Mouse (Mus musculus) heart, postnatal 0 days (tissue): ENCODE data around the gene Wfdc16. TPM values are rescaled to one million over a fixed set of nuclear protein-coding genes. Genes with fewer than 3 reads are reported as not detected.

Source experiments
- ATAC-seq: fragments of 200-750 bp; cut with Nextera tagmentation; 2 replicates; pipeline ENCODE4 v1.8.0; 2017; ENCODE audit warnings: low read depth, moderate number of reproducible peaks, moderate library complexity; ENCODE audit not compliant: insufficient read depth
- DNase-seq: peaks from one replicate; pipeline ENCODE4 v3.0.0-alpha.2; 2016; ENCODE audit warnings: low spot score
- H3K27ac ChIP-seq: fragments of 300-500 bp; sonication (generic); 2 replicates; pipeline ENCODE4 v1.5.1; 2014; ENCODE audit warnings: low read depth, mild to moderate bottlenecking
- H3K27me3 ChIP-seq: fragments of 300-500 bp; sonication (generic); 2 replicates; pipeline ENCODE4 v1.6.1; 2014; ENCODE audit warnings: low read length, mixed read lengths; ENCODE audit not compliant: control insufficient read depth, insufficient read depth
- H3K36me3 ChIP-seq: fragments of 300-500 bp; sonication (generic); replicated peaks from 2 replicates; pipeline ENCODE4 v1.6.1; 2014; ENCODE audit warnings: low read length, mixed read lengths; ENCODE audit not compliant: control insufficient read depth, insufficient read depth
- H3K4me1 ChIP-seq: fragments of 300-500 bp; sonication (generic); 2 replicates; pipeline ENCODE4 v1.6.1; 2014; ENCODE audit warnings: antibody characterized with exemption; ENCODE audit not compliant: control insufficient read depth, insufficient read depth
- H3K4me2 ChIP-seq: fragments of 300-500 bp; sonication (generic); 2 replicates; pipeline ENCODE4 v1.6.1; 2014; ENCODE audit warnings: low read depth, mild to moderate bottlenecking, low read length, moderate library complexity
- H3K4me3 ChIP-seq: fragments of 300-500 bp; sonication (generic); 2 replicates; pipeline ENCODE4 v1.5.1; 2014; ENCODE audit warnings: low read depth, low read length
- H3K9ac ChIP-seq: fragments of 300-500 bp; sonication (generic); replicated peaks from 2 replicates; pipeline ENCODE4 v1.6.1; 2014; ENCODE audit warnings: low read depth, low read length, mixed read lengths
- H3K9me3 ChIP-seq: fragments of 300-500 bp; sonication (generic); replicated peaks from 2 replicates; pipeline ENCODE4 v1.6.1; 2016; ENCODE audit warnings: low read length; ENCODE audit not compliant: control insufficient read depth
- CTCF ChIP-seq: IDR thresholded peaks from 2 replicates; pipeline ENCODE4 v1.5.1; 2016; ENCODE audit warnings: antibody characterized with exemption, control low read depth, low read depth
- EP300 ChIP-seq: IDR thresholded peaks from 2 replicates; pipeline ENCODE4 v1.6.1; 2016; ENCODE audit warnings: antibody characterized with exemption, low read depth
- WGBS: fragments of 180-500 bp; shearing (Covaris S2); extraction: QIAGEN DNeasy Blood & Tissue Kit; methylation state at CpG from one replicate; pipeline ENCODE4 v1.1.7; 2014; 5-methylcytosine and 5-hydroxymethylcytosine counted together
- polyA plus RNA-seq: library from polyadenylated mRNA; unstranded; fragments of >200 nt; fragmentation: Nextera tagmentation; extraction: Ambion mirVana; gene quantifications from 2 replicates; pipeline ENCODE4 v1.2.1, GENCODE M21; 2015
- total RNA-seq: library from RNA; depleted of rRNA; stranded (reverse); fragments of >200 nt; gene quantifications from 2 replicates; pipeline ENCODE4 v1.2.3, GENCODE M21; 2014; ENCODE audit warnings: low replicate concordance; rRNA removed

Wfdc16 gene
- total RNA-seq (not detected in 2 replicates), polyA plus RNA-seq (not detected in 2 replicates)

GRCm38 (mm10) chr2:164638696-164639095, at the start of gene Wfdc16:
Wfdc16 (minus strand) TSS chr2:164638796.
- 79% methylated on average over 3 of the region's 3 CpGs for WGBS
- no peak within 1 kb of the TSS for H3K27ac ChIP-seq

DNA sequence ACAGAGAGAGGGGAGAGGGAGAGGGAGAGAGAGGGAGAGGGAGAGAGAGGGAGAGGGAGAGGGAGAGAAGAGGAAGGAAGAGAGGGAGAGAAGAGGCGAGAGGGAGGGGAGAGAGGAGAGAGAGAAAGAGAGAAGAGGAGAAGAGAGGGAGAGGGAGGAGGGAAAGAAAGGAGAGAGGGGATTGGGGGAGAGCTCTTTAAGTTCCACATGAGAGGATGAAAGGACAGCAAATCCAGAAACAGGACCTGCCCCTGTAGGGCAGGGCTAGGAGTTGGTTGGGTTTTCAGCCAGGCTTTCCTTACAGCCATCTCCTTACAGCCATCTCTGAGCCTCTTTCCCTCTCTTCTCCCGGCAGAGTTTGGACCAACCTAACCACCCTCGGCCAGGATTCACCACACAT, 46.2 kb upstream of the Wfdc16 start, which contains the start of gene Wfdc13:
Wfdc13 (plus strand) TSS at position 301 of the 400 bp plus-strand sequence.
- Histone ChIP-seq H3K9me3 (no peaks in the 10 kb centered on the region), H3K4me3 (no peak within 1 kb of the TSS), H3K4me2 (no peak within 1 kb of the TSS), H3K27ac (no peak within 1 kb of the TSS), H3K4me1 (no peaks in the 10 kb centered on the region), H3K9ac (no peak within 1 kb of the TSS), H3K36me3 (no peaks in the 10 kb centered on the region), H3K27me3 (no peaks in the 10 kb centered on the region)
- DNase-seq, result no peak
- no peak for ATAC-seq
- TF ChIP-seq CTCF (no peak), EP300 (no peak)
- WGBS, result 49% methylated on average over 3 of the region's 3 CpGs

More at GRCm38 (mm10) chr2:164638696-164639095, at the start of gene Wfdc16:
- H3K4me3 ChIP-seq, result no peak within 1 kb of the TSS
- H3K27me3 ChIP-seq, result no peaks in the 10 kb centered on the region
- no peak within 1 kb of the TSS for H3K4me2 ChIP-seq
- H3K9ac ChIP-seq, result no peak within 1 kb of the TSS
- TF ChIP-seq CTCF (no peak), EP300 (no peak)
- H3K9me3 ChIP-seq, result no peaks in the 10 kb centered on the region
- DNase-seq (no peak), ATAC-seq (no peak)
- H3K4me1 ChIP-seq, result no peaks in the 10 kb centered on the region
- H3K36me3 ChIP-seq, result no peaks in the 10 kb centered on the region

DNA sequence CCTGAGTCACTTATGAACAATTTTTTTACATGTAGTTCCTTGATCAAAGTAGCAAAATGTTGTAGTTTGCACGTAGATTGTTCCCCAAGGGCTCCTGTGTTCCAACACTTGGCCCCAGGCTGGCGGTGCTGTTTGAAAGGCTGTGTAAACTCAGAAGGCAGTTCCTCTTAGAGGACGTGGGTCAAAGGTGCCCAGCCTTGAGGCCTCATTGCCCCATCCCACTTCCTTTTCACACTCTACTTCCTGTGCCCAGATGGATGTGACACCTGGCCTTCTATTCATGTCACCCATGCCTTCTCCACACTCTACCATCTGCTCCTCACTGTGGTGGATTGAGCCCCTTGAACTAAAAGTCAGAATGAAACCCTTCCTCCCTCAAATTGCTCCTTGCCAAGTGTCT, 41.3 kb upstream of the Wfdc16 start:
- Histone ChIP-seq H3K36me3 (no peaks in the 10 kb centered on the region), H3K27ac (no peak overlapping the region), H3K9ac (no peak overlapping the region), H3K27me3 (no peaks in the 10 kb centered on the region), H3K4me3 (no peak overlapping the region), H3K4me2 (no peak overlapping the region), H3K9me3 (peaks cover 4% of the 10 kb centered on the region; the same call in 1 of the 2 replicates), H3K4me1 (no peaks in the 10 kb centered on the region)
- ATAC-seq, result no peak
- no peak for TF ChIP-seq CTCF
- no peak for TF ChIP-seq EP300
- 60% methylated on average over 3 of the region's 3 CpGs for WGBS
- DNase-seq, result no peak

DNA sequence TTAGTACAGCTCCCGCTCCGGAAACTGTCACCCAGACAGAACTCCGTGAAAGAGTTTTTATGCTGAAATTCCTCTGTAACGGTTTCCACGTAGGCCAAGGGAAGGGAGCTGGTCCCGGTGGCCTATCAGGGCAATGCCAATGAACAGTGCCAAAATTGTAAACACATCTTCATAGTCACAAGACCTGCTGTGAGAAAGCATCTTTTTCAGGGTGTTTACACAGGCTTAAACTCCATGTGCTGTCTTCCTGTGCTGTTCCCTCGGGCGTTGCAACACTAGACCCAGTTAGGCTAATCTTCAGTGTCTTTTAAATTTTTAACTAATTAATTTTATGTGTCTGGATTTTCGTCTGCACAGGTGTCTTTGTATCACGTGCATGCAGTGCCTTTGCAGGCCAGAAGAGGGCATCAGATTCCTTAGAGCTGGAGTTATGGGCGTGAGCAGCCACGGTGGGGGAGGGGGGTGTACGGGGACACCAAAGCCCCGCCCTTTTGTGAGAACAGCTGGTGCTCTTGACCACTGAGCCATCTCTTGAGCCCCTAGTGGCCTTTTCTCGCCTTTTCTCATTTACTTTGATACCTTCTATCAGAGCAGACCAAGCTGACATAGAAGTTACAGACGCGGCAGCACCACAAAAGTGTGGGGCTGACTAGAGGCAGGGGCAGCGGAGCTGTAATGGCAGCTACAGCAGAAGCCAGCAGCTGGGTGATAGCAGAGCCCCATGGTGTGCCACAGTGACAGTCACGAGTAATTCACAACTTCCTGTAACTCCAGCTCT, 40.4 kb upstream of the Wfdc16 start:
- H3K4me3 ChIP-seq, result peak overlapping the region; percentile 32
- no peak overlapping the region for H3K9ac ChIP-seq
- peak overlapping the region; percentile 57 for H3K4me2 ChIP-seq
- peak; percentile 87 for ATAC-seq
- H3K9me3 ChIP-seq, result peaks cover 4% of the 10 kb centered on the region; the same call in 1 of the 2 replicates
- DNase-seq, result peak; percentile 83
- no peak overlapping the region for H3K27ac ChIP-seq
- H3K4me1 ChIP-seq, result no peaks in the 10 kb centered on the region
- H3K36me3 ChIP-seq, result no peaks in the 10 kb centered on the region
- TF ChIP-seq CTCF, result peak; percentile 80
- no peak for TF ChIP-seq EP300
- H3K27me3 ChIP-seq, result no peaks in the 10 kb centered on the region
- 21% methylated on average over 19 of the region's 19 CpGs for WGBS

DNA sequence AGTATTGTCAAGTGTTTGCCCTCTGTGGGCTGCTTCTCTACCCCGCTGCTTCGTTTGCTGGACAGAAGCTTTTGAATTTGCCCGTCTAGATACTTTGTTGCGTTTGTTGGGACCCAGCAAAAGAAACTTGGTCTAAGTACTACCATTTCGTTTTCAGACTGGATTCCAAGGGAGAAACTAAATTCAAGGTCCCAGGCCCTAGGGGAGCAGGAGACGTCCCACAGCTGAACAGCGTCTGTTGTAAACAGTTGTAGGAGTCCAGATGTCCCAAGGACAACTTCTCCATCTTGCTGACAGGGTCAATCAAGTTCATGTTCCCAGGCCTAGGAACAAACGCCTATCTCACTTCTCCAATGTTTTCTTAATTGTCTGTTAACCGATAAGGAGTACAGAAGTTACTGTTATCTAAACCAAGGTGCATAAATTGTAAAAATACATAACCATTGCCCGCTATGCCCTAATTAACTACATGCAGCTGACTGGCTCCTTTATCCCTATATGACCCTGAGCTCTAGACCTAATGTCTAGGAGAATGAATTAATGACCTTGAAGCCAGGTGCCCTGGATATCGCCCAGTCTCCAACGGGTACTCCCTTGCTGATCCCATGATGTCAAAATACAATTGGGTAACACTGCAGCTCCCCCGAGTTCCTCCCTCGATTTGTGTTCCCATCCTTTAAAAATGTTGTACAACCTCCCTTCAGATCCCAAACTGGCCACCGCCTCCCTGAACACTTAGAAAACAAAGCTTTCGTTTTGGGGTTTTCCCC, 38.5 kb upstream of the Wfdc16 start:
- Histone ChIP-seq H3K27ac (no peak overlapping the region), H3K4me3 (no peak overlapping the region), H3K4me2 (no peak overlapping the region), H3K27me3 (no peaks in the 10 kb centered on the region), H3K4me1 (no peaks in the 10 kb centered on the region), H3K36me3 (no peaks in the 10 kb centered on the region), H3K9ac (no peak overlapping the region), H3K9me3 (peaks cover 4% of the 10 kb centered on the region; the same call in 1 of the 2 replicates)
- no peak for TF ChIP-seq CTCF
- no peak for TF ChIP-seq EP300
- ATAC-seq, result no peak
- WGBS, result 68% methylated on average over 16 of the region's 16 CpGs
- DNase-seq, result no peak
